Mouse (Mus musculus) erythroblast, adult 5-6 weeks (primary cell): ENCODE results near the gene Lzic. TPM values are rescaled to one million over a fixed set of nuclear protein-coding genes. Genes with fewer than 3 reads are reported as not detected.

Source experiments
- ATAC-seq: replicated peaks from 2 replicates; pipeline ENCODE4 v1.8.0; 2016; ENCODE audit warnings: moderate number of reproducible peaks, mild to moderate bottlenecking, moderate TSS enrichment, inconsistent platforms; ENCODE audit not compliant: poor library complexity, low FRiP score, severe bottlenecking
- total RNA-seq, 2 experiments: library from RNA; stranded (forward) in 1 of 2; stranded (reverse) in 1 of 2; fragments of 150-400 nt in 1 of 2; fragments of 200-764, 138-1000 nt in 1 of 2; gene quantifications; 2 replicates each; pipeline versions ENCODE4 v1.2.3 to v1.2.4; 2015 to 2017; ENCODE audit warnings: low replicate concordance in 2 of 2

Lzic gene
- total RNA-seq, 2 experiments from 2014 or later: 4.8 to 23.2 TPM

DNA sequence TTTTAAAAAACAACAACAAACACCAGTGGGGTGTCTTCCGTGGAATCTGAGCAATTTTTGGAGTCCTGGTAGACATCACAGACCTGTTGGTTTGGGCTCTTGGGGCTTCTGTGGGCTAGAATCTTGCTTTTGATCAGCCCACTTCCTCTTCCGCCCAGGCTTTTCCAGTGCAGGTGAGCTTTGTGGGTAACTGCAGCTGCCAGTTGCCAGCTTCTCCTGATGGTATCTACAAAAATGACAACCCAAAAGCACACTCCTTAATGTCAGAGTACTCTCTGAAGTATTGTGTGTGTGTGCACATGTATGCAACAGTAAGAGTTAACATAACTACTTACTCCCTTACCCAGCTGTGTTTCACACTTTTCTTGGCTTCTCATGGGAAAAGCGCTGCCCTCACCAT lies 15.5 kb upstream of the Lzic start:
- ATAC-seq: no peak

DNA sequence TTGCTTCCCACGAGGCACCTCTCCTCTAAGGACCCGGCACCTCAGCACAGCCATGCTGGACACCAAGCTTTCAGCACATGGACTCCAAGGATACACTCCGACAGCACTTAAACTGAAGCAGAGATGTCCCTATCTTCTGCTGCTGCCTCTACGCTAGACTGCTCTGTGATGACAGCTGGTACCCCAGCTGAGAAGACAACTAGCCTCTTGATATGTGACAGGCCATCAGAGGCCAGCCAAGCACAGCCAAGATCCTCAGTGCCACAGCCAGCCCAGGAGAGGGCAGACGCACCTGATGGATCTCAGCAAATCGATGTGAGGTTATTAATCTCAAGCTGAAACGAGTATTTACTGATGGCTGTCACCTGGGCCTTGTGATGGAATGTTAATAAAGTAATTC lies 9.9 kb upstream of the Lzic start:
- no peak for ATAC-seq

DNA sequence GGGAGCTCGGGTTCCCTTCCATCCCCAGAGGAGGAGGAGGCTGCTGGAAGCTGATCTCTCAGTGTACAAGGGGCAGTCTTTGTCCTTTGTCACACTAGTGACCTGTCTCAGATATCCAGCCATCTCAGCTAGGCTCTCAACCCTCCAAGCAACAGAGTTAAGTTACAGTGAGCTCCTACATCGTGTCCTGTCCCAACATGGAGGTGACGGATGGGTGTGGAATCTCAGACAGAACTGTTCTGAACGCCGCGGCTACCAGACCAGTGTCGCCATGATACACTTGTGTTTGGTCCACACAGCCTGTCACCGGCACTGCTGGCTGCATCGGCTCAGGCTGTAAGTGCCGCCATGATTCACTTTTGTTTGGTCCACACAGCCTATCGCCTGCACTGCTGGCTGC lies 8.0 kb upstream of the Lzic start, which contains the start of gene Tmem274:
Gene Tmem274, plus strand, starts transcription at position 301 of the 400 bp plus-strand sequence.
- no peak for ATAC-seq

DNA sequence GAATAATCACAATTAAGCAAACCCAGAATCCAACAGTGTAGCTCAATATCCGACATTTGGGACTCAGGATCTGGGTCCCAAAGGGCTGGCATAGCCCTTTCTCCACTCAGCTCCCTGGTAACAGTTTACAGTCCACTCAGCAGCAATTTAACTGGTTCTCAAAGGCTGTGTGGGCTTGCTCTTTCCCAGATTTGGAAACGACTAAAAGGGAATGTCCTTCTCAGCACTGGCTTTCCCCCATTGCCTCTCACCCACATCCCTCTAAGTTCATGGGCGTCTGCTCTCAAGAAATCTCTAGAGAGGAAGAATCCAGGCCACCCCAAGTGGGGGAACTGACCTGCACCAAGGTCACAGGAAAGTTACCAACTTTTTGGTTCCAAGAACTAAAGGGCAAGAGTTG lies 463 bp upstream of the Lzic start:
- no peak for ATAC-seq

DNA sequence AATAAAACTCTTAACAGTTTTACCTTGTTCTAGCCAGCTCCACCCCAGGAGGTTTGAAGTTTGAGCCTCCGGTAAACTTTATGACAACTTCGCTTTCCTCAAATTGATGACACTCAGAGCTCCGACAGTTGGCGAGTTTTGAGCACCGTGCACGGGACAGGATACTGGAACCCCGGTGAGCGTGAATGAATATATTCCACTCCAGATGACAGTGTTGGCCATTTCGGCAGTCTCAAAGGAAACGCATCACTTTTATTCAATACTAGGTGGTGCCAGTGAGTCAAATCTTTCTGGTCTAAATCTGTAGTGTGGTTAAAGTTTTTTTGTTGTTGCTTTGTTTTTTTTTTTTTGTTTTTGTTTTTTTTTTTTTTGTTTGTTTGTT lies 787 bp downstream of the Lzic start:
- ATAC-seq: peak; percentile 44; the same call in 1 of the 2 replicates

DNA sequence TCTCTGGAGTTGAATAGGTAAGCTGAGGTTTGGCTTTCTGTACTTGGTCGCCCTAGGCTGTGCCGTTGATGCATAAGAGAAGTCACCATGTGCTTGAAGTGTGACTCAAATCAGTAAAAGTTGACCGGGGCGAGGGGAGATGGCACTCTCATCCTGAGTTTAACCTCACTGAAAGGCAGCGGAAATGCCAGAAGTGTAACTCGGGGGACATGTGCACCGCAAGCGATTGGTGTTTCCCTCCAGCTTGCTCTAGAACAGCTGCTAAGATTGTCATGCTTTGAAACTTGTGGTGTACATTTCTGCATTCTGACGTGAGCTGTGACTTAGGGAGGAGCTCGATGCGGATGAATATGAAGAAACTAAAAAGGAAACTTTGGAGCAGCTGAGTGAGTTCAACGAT lies 2.7 kb downstream of the Lzic start:
- ATAC-seq: no peak

DNA sequence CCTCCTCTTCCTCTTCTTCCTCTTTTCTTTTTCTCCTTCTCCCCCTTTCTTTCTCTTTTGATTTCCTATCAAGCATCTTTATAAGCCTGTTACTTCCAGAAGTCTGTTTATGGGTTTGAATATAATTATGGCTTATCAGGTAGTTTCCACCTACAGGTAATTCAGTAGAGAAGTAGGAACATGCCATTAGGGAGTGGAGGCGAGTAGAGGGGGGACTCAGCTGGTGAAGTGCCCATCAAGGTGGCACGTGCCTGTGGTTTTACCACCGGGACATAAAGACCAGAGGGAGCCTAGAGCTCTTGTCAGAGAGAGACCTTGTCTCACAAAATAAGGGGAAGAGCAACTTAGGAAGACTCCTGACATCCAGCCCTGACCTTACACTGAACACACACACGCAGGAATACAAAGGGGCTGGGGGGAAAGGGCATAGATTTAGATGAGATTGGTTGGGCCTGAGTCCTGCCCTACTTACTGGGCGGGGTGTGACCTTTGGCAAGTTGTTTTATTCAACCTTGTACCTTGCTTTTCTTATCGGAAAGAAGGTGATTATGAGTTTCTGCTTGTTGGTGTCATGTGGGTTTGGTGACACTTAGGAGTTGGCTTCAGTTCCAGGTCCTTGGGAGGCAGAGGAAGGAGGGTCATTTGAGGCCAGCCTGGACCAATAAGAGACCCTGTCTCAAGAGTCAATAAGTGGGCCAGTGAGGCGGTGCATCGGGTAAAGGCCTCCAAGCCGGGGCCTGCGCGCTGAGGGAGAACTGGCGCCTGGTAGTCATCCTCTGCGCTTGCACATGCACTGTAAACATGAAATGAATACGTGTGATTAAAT lies 4.6 kb downstream of the Lzic start:
- no peak for ATAC-seq

DNA sequence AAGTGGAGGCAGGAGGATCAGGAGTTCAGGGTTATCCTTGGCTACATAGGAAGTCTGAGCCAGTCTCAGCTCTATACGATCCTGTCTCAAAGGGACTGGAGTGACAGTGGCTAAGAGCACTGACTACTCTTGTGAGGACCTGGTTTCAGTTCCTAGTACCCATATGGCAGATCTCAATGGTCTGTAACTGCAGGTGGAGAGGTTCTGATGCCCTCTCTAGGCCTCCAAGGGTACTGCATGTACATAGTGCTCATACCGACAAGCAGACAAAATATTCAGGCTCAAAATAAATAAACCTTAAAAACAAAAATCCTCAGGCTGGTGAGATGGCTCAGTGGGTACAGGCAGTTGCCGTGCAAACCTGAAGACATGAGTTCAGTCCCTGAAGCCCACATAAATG lies 6.1 kb downstream of the Lzic start:
- peak; percentile 56 for ATAC-seq

DNA sequence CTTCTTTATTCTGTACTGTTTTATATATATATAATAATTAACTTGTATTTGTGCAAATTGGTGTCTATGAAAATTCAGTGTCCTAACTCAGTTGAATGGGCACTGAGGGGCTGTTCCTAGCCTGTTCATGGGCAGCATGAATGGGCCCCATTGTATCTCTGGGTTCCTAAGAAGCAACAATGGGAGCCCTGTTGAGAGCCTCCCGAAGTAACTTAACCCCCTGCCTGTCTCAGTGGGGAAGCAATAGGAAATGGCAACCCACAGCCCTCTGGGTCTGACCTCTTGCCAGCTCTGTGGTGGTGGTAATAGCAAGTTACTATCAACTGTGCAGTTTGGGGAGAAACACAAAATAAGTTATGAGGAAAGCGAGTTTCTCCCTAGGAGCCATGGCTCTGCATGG lies 11.6 kb downstream of the Lzic start:
- no peak for ATAC-seq

DNA sequence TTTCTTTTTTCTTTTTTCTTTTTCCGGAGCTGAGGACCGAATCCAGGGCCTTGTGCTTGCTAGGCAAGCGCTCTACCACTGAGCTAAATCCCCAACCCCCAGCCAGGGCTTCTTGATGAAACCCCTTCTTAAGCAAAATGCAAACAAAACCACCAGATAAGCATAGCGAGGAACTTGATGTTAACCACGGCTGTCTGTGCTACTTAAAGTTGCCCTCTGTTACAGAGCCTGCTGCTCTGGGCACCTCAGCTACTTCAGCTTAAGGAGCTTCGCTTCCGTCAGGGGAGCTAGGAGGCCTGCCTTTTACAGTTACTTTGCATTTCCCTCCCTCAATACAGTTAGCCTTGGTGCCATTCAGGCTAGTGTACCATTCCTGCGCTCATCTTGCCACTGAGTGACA lies 13.9 kb downstream of the Lzic start:
- 0 out of 2 replicates have a peak, but pooled peaks have one; percentile 25 for ATAC-seq

DNA sequence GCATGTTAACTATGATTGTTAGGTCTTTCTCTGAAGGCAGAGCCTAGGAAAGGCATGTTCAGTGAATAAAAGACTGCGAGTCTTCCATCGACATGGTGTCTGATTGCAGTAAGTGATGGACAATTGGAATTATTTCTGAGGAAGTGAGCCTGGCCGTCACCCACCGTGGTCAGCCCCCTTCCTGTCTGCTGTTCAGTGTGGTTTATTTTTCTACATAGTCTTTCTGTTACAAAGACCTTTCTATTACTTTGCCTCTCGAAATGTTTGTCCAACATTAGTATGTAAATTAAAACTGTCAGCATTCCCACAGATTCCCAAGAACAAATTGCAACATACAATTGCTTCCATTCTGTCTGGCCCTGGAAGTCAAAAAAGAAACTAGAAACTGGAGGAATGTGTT lies 14.8 kb downstream of the Lzic start:
- no peak for ATAC-seq

DNA sequence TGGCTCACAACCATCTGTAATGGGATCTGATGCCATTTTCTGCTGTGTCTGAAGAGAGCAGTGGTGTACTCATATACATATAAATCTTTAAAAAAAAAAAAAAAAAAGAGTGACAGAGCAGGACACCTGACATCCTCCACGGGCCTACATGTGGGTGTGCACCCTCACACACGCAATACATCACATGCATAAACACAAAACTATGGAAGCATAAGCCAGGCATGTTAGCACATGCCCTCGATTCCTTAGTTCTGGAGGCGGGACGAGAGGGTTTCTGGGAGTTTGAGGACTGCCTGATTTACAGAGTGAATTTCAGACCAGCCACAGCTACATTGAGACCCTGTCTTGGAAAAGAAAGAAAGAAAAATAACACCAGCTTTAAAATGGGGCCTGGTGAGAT lies 19.3 kb downstream of the Lzic start:
- no peak for ATAC-seq

DNA sequence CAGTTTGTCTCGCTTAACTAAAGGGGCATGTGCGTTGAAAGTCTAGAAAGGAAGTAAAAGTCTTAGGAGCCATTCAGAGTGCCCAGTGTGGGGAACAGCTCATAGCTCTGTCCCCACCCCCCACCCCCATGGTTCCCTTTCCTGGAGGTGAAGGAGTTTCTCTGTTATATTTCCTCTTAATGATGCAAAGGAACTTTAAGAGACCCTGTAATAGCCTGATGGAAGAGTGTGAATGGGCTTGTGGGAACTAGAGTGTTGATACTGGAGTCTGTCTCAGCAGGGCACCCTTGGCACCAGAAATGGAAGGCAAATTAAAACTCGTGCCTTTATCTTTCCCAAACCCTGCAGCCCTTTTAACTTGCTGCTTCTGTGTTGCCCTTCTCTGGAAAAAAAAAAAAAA lies 19.8 kb downstream of the Lzic start:
- ATAC-seq: no peak

DNA sequence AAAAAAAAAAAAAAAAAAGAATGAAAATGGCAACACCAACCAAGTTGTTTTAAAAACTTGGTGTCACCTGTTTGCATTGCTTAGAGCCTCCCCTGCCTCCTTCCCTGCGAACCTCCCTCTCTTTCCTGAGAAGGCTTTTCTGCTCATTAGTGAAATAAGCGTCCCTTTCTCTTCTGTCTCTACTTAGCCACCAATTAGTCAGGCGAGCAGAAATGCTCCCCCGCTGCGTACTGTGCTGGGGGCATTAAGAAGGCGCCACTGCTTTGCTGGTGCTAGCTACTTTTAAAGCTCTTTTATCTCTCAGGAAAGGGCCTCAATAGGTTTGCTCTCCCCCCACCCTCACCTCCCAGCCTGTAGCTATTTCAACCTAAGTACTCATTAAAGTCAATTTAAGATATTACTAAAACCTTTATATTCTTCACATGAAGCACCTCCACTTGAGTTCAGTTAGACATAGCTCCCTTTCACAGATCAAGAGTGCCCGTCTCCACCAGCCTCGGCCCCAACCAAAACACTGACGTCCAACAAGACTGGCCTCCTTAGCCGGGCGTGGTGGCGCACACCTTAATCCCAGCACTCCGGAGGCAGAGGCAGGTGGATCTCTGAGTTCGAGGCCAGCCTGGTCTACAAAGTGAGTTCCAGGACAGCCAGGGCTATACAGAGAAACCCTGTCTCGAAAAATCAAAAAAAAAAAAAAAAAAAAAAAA lies 20.4 kb downstream of the Lzic start:
- ATAC-seq: no peak

DNA sequence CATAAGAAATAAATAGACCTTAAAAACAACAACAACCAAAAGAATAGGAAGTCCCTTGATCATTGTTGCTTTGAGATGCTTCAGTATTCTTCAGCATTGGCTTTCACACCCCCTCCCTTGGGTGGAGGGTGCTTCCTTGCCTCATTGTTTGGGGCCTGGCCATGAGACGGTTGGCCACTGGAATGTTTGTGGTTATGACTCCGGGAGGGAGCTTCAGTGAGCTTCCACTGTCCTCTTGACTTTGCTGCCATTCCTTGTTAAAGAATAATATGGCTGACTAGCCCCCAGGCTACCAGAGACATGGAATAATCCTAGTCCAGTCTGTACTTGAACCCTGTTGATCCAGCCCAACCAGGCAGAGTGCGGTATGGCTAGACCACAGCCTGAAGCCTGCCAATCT lies 21.9 kb downstream of the Lzic start:
- no peak for ATAC-seq

DNA sequence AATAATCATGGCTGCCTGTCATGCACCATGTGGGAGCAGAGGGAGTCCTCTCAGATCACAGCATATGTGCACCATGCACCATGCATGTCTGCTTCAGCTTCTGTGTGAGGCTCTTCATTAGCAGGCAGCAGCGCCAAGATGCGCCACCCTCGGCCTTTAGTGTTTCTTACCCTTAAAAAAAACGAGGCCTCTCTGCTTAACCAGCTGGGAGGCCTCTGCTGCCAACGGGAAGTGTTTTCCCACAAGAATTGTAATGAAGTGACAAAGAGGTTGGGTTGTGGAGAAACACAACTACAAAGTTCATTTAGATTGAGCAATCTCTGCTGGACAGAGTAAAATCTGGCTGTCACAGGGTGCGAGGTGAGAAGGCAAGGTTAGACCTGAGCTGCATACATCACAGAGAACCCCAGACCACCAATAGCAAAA lies 26.2 kb downstream of the Lzic start:
- no peak for ATAC-seq

DNA sequence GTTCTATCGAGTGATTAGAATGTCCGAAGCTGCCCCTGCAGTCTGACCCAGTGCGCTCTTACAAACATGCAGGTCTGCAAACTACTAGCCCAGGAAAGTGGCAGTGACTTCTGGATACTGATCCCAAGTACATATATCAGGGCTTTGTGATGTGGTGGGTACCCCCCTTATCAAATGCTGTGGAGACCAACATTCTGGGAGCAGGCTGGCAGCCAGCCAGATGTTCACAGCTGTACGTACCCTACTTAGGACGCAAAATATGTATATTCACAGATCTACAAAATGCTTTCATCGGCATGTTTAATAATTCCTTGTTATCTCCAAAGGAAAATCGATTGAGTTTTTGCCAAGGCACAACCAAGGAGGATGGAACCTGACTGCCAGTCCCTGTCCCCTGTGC lies 27.0 kb downstream of the Lzic start:
- ATAC-seq: no peak

DNA sequence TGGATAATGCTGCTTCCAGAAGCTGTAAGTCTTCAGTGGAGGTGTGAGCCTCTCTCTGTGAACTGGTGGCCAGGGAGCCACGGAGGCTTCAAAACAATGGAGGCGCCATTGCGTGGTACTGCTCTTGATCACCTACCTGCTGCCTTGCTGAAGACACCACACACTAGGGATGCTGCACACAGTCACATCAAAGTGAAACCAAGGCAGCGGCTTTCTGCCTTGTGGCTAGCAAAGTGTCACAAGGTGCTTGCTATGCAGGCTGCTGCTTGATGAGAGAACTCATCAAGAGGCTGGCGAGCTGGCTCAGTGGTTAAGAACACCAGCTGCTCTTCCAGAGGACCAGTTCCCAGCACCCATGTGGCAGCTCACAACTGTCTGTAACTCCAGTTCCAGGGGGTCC lies 30.7 kb downstream of the Lzic start:
- ATAC-seq: no peak

DNA sequence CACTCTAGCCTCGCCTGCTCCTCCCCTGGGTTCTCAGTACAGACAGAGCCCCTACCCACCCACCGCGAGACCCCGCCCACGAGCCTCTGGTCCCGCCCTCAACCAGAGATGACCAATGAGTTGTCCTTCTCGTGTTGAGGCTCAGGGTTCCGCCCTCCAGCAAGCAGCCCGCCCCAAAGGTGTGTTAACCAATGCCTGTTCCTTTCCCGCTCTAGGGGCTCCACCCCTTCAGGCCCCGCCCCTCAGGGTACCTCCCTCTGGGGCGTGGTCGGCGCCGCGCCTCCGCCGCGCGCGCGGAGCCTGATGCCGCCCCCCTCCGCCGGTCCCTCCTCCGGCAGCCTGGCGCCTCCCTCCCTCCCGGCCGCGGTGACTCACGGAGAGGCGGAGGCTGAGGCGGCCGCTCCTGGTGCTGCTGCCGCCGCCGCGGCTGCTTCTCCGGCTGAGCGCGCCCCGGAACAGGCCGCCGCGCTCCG lies 32.9 kb downstream of the Lzic start, which contains the start of gene Ctnnbip1:
Gene Ctnnbip1, plus strand, starts transcription at position 369 of the 473 bp plus-strand sequence.
- ATAC-seq: peak; percentile 89

DNA sequence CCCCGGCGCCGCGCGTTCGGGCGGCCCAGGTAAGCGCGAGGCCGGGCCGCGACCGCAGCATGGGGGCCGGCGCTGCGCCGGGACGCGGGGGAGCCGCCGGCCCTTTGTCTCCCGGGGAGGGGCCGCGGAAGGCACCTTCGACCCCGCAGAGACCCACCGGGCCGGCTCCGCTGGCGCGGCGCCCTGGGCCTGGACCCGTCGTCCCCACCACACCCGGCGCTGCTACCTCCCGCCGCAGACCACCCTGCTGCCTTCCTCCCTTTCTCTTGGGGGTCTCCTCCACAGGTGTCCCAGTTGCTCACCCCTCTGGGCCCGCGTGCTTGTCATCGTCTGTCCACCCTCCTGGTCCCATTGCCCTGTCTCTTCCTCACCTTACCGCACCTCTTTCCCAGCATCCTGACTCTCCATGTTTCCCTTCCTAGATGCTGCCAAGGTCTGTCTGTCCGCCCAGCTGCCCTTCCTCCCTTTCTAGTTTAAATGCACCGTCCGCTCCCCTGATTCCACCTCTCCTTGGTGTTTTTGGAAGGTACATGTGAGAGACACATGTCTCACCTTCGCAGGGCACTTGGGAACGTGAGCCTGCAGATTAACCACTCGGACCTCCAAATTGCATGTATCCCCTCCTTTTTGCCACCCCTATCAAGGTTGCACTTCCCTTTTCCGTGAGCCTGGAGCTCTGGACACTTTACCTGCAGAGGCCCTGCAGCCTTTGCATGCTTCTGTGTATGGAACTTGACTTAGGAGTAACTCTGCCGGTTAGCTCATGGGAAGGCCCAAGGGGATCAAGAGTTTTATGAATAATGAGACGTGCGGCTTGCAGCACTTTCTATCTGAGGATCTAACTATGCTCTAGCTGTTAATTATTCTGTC lies 33.6 kb downstream of the Lzic start:
- no peak for ATAC-seq
